Mouse (Mus musculus): Measurements from ENCODE around the gene Tmem259. TPM values are rescaled to one million over a fixed set of nuclear protein-coding genes. Genes with fewer than 3 reads are reported as not detected.

The Tmem259 gene
- polyA plus RNA-seq, 1 experiment from 2014 or later, result 145 TPM

- in situ Hi-C loops (cut with MboI; ENCODE audit: low pct_unique_long_range_greater_than_20kb), result no loop called here
- DNase-seq (ENCODE audit: low read depth, low spot score) (no peak), ATAC-seq (no peak)
- H3K27me3 ChIP-seq, result no peaks in the 10 kb centered on the region
- POLR2A ChIA-PET, result no interaction called here
- TF ChIP-seq CTCF (IDR thresholded peaks at IDR 0.05), result no peak
- CTCF ChIA-PET, result interaction anchor here (1.3 kb wide), 1 partner anchor 14 kb away, joined by 3 read pairs; no protein-coding TSS in a partner anchor
Observed at GRCm38 (mm10) chr10:79943471-79943901, 40.6 kb downstream of the Tmem259 start.

DNA sequence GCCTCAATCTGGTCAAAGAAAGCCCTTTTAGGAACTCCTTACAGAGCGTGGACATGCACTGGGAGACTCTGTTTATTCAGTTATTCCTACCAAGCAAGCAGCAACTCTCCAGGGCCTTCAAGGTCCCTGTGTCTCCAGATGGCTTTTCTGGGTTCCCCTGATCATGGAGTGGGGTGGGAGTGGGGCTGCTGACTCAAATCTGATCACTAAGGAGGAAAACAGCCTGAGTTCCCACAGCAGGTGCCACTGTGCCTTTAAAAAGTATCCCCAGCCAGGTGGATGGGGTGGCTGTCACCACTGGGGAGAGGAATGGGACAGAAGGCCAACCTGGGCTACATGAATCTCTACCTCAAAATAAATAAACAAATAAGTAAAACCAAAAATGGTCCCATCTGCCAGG, 41.1 kb downstream of the Tmem259 start:
- H3K27me3 ChIP-seq, result no peaks in the 10 kb centered on the region
- POLR2A ChIA-PET, result interaction anchor here (0.7 kb wide), 1 partner anchor 34 kb away, joined by 5 read pairs; no protein-coding TSS in a partner anchor
- no peak for TF ChIP-seq CTCF (IDR thresholded peaks at IDR 0.05)
- CTCF ChIA-PET, result interaction anchor here (1.3 kb wide), 1 partner anchor 15 kb away, joined by 3 read pairs; no protein-coding TSS in a partner anchor
- in situ Hi-C loops (cut with MboI; ENCODE audit: low pct_unique_long_range_greater_than_20kb), result no loop called here
- ATAC-seq, result no peak
- no peak for DNase-seq (ENCODE audit: low read depth, low spot score)

DNA sequence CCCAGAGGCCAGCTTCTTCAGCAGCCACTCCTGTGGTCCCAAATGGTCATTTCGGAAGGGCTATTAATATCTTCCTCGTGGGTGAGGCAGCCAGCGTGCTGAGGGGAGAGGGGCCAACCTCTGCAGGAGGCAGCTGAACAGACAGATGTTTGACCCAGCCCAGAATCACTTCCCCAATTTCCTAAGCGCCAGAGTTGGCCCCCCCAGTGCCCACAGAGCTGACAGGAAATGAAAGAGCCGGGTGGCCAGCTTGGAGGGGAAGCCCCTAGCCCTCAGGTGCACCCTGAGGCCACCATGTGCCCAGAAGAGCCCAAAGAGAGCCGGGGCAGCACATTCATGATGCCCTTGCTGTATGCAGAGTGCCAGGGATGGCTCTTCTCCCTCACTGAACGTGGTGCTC, 43.4 kb downstream of the Tmem259 start:
- no peaks in the 10 kb centered on the region for H3K27me3 ChIP-seq
- DNase-seq (ENCODE audit: low read depth, low spot score), result no peak
- ChIA-PET CTCF (interaction anchor here (1.5 kb wide), 1 partner anchor 10 kb away, joined by 4 read pairs; no protein-coding TSS in a partner anchor), POLR2A (interaction anchor here (0.6 to 1.6 kb wide), 3 partner anchors 13 to 70 kb away, joined by 3 to 6 read pairs (median 5); no protein-coding TSS in a partner anchor)
- in situ Hi-C loops (cut with MboI; ENCODE audit: low pct_unique_long_range_greater_than_20kb), result no loop called here
- TF ChIP-seq CTCF (IDR thresholded peaks at IDR 0.05), result no peak
- ATAC-seq, result no peak

GRCm38 (mm10) chr10:79937775-79938526, 46.2 kb downstream of the Tmem259 start:
- ChIA-PET POLR2A (no interaction called here), CTCF (interaction anchor here (1.3 to 2.5 kb wide), 2 partner anchors 13 to 20 kb away, joined by 4 to 8 read pairs; no protein-coding TSS in a partner anchor)
- no peak for ATAC-seq
- no peaks in the 10 kb centered on the region for H3K27me3 ChIP-seq
- in situ Hi-C loops (cut with MboI; ENCODE audit: low pct_unique_long_range_greater_than_20kb), result no loop called here
- TF ChIP-seq CTCF (IDR thresholded peaks at IDR 0.05), result no peak
- DNase-seq (ENCODE audit: low read depth, low spot score), result no peak

DNA sequence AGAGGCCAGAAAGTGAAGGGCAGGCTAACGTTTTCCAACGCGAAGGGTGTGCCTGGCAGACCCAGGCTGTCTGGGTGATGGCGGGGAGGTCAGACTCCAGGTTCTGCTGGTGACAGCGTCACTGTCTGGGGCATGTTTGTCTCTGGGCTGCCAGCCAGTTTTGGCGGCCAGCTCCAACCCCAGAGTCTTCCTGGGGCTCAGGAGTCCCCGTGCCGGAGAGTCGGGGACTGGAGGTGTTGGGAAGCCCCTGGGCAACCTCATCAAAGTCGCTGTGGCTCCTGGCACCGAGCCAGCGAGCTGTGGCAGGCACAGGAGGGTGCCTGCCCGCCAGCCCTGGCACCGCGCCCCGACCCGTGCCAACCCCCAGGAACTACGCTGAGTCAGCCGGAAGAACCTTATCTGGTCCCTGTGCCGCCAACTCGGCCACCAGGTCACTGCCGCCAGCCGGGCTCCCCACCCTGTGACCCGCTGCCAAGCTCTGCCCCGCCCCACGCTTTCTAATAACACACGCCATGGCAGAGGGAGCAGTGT, 47.2 kb downstream of the Tmem259 start:
- in situ Hi-C loops (cut with MboI; ENCODE audit: low pct_unique_long_range_greater_than_20kb), result no loop called here
- POLR2A ChIA-PET, result interaction anchor here (0.6 kb wide), 1 partner anchor 231 kb away, joined by 5 read pairs; no protein-coding TSS in a partner anchor

DNA sequence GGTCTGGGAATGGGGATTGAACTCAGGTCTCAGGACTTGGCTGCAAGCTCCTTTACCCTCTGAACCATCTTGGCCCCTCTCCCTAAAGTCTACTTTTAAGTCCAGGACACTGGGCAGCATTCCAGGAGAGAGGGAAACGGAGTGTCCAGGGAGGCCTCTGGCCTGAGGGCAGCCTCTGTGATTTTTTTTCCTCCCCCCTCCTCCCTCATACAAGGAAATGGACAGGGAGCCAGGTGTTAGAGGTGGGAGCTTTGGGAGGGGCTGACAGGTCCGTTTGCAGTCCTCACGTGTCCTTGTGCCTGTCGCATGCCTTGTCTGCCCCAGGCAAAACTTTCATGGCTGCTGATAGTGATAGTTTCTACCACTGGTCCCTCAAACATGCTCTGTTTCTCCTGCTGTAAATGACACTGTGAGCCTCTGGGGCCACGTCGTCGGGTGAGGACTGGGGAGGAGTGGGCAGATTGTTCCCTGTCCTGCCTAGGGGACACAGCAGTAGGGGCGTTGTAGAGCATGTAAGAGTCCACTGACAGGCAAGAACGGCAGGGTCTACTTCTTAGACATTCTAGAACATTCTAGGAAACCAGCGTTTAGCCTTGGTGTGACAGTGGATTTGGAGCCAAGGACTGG, 47.7 kb downstream of the Tmem259 start:
- H3K27me3 ChIP-seq, result no peaks in the 10 kb centered on the region
- TF ChIP-seq CTCF (IDR thresholded peaks at IDR 0.05), result no peak
- DNase-seq (ENCODE audit: low read depth, low spot score) (no peak), ATAC-seq (no peak)
- ChIA-PET POLR2A (interaction anchor here (0.8 to 1.0 kb wide), 2 partner anchors 9 to 16 kb away, joined by 3 read pairs; no protein-coding TSS in a partner anchor), CTCF (interaction anchor here (2.5 kb wide), 1 partner anchor 11 kb away, joined by 8 read pairs; no protein-coding TSS in a partner anchor)
- in situ Hi-C loops (cut with MboI; ENCODE audit: low pct_unique_long_range_greater_than_20kb), result no loop called here

More for the DNA sequence above, 47.2 kb downstream of the Tmem259 start:
- DNase-seq (ENCODE audit: low read depth, low spot score) (peak; percentile 68), ATAC-seq (peak; percentile 30)
- H3K27me3 ChIP-seq, result no peaks in the 10 kb centered on the region
- CTCF ChIA-PET, result interaction anchor here (2.5 kb wide), 1 partner anchor 12 kb away, joined by 8 read pairs; no protein-coding TSS in a partner anchor
- TF ChIP-seq CTCF (IDR thresholded peaks at IDR 0.05), result no peak

- DNase-seq (ENCODE audit: low read depth, low spot score) (no peak), ATAC-seq (no peak)
- in situ Hi-C loops (cut with MboI; ENCODE audit: low pct_unique_long_range_greater_than_20kb), result no loop called here
- H3K27me3 ChIP-seq, result no peaks in the 10 kb centered on the region
- ChIA-PET POLR2A (interaction anchor here (2.6 kb wide), 1 partner anchor 15 kb away, joined by 8 read pairs; no protein-coding TSS in a partner anchor), CTCF (no interaction called here)
- TF ChIP-seq CTCF (IDR thresholded peaks at IDR 0.05), result no peak
Observed at GRCm38 (mm10) chr10:79934794-79935569, 49.1 kb downstream of the Tmem259 start.

DNA sequence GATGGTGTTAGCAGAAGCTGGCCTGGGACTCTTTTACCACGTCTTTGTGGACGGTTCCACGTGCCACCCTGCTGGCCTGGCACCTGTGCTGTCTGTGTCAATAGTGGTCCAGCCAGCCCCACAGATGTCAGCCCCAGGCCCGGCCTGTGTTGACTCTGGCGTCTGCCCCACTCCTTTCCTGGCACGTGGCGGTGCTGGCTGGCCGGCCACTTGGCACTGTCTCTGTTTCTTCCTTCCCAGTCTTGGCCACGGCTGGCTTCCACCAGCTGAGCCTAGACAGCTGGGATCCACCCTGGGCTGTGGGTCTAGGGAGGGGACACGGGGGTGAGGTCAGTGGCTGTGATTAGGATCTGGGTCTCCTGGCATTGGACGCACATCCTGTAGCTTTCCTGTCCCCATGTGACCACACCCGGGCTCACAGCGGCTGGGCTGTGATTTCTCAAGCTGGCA, 49.8 kb downstream of the Tmem259 start:
- ATAC-seq (no peak), DNase-seq (ENCODE audit: low read depth, low spot score) (no peak)
- ChIA-PET POLR2A (interaction anchor here (2.6 kb wide), 1 partner anchor 15 kb away, joined by 8 read pairs; no protein-coding TSS in a partner anchor), CTCF (interaction anchor here (0.8 kb wide), 1 partner anchor 20 kb away, joined by 3 read pairs; no protein-coding TSS in a partner anchor)
- TF ChIP-seq CTCF (IDR thresholded peaks at IDR 0.05), result no peak
- in situ Hi-C loops (cut with MboI; ENCODE audit: low pct_unique_long_range_greater_than_20kb), result no loop called here
- H3K27me3 ChIP-seq, result no peaks in the 10 kb centered on the region

GRCm38 (mm10) chr10:79933861-79934260, 50.3 kb downstream of the Tmem259 start:
- in situ Hi-C loops (cut with MboI; ENCODE audit: low pct_unique_long_range_greater_than_20kb), result no loop called here
- POLR2A ChIA-PET, result interaction anchor here (2.6 kb wide), 1 partner anchor 16 kb away, joined by 8 read pairs; no protein-coding TSS in a partner anchor
- no peak for DNase-seq (ENCODE audit: low read depth, low spot score)
- no peak for TF ChIP-seq CTCF (IDR thresholded peaks at IDR 0.05)
- CTCF ChIA-PET, result interaction anchor here (0.8 to 1.5 kb wide), 2 partner anchors 20 to 51 kb away, joined by 3 read pairs; no protein-coding TSS in a partner anchor
- no peak for ATAC-seq
- no peaks in the 10 kb centered on the region for H3K27me3 ChIP-seq

Measured in Patski (cell line).